Comparison of ENCODE assay signal across 7 mouse cellular contexts in genomic region chr5:66075032-66075488, GRCm38 (mm10).
DNase-seq lines count a peak whose midpoint lies in the region; ATAC-seq and TF ChIP-seq lines count a peak whose summit lies in the region.

No protein-coding gene starts in this region.

- peaks cover 4% of the 10 kb centered on the region for H3K4me1 ChIP-seq in heart, postnatal 0 days (ENCODE audit: control insufficient read depth, insufficient read depth)
- H3K4me1 ChIP-seq in liver, embryonic 13.5 days (replicated peaks), result peaks cover 52% of the 10 kb centered on the region
- peaks cover 2% of the 10 kb centered on the region for H3K4me1 ChIP-seq in forebrain, embryonic 10.5 days

- WGBS in heart, postnatal 0 days, result 77% methylated on average over 9 of the region's 9 CpGs
- 34% methylated on average over 9 of the region's 9 CpGs for WGBS in liver, embryonic 13.5 days (ENCODE audit: insufficient replicate concordance)
- WGBS in forebrain, embryonic 10.5 days, result 91% methylated on average over 9 of the region's 9 CpGs

- H3K27ac ChIP-seq in heart, postnatal 0 days (ENCODE audit: low read depth), result peak overlapping the region; percentile 32; the same call in 1 of the 2 replicates
- peak overlapping the region; percentile 51; the same call in 1 of the 2 replicates for H3K27ac ChIP-seq in liver, embryonic 13.5 days
- H3K27ac ChIP-seq in forebrain, embryonic 10.5 days, result no peak overlapping the region
- H3K27ac ChIP-seq in layer of hippocampus, adult 2 months, result no peak overlapping the region

- no peak for TF ChIP-seq EP300 in heart, postnatal 0 days (IDR thresholded peaks at IDR 0.05; ENCODE audit: low read depth)

- no peaks in the 10 kb centered on the region for H3K27me3 ChIP-seq in heart, postnatal 0 days (ENCODE audit: control insufficient read depth, insufficient read depth, low read length)
- H3K27me3 ChIP-seq in liver, embryonic 13.5 days, result no peaks in the 10 kb centered on the region
- no peaks in the 10 kb centered on the region; the same call in 1 of the 2 replicates for H3K27me3 ChIP-seq in forebrain, embryonic 10.5 days (ENCODE audit: poor library complexity, severe bottlenecking)

- TF ChIP-seq CTCF in heart, postnatal 0 days (IDR thresholded peaks at IDR 0.05; ENCODE audit: low read depth), result no peak
- TF ChIP-seq CTCF in layer of hippocampus, adult 2 months (conservative IDR thresholded peaks at IDR 0.05), result no peak

- ATAC-seq in heart, postnatal 0 days (ENCODE audit: insufficient read depth, low read depth), result peak; percentile 39; the same call in 1 of the 2 replicates
- ATAC-seq in liver, embryonic 13.5 days (ENCODE audit: low read depth), result no peak

- no peaks in the 10 kb centered on the region for H3K36me3 ChIP-seq in heart, postnatal 0 days (replicated peaks; ENCODE audit: control insufficient read depth, insufficient read depth, low read length)
- no peaks in the 10 kb centered on the region for H3K36me3 ChIP-seq in liver, embryonic 13.5 days
- no peaks in the 10 kb centered on the region for H3K36me3 ChIP-seq in forebrain, embryonic 10.5 days (replicated peaks)

- no peak overlapping the region for H3K9ac ChIP-seq in heart, postnatal 0 days (replicated peaks; ENCODE audit: low read depth, low read length)
- H3K9ac ChIP-seq in liver, embryonic 13.5 days, result no peak overlapping the region

- peak; percentile 88 for DNase-seq in T-cell, adult 2 months (ENCODE audit: low spot score)
- no peak for DNase-seq in heart, postnatal 0 days (ENCODE audit: low spot score)
- DNase-seq in liver, embryonic 13.5 days, result no peak
- peak; percentile 68 to 70 for DNase-seq in spleen, adult 18-20 months
- no peak for DNase-seq in forebrain, embryonic 10.5 days (ENCODE audit: extremely low spot score, low spot score)
- no peak for DNase-seq in right cerebral cortex, postnatal 4 days
- DNase-seq in layer of hippocampus, adult 2 months (ENCODE audit: low spot score in 2 of 2), result no peak

- H3K4me2 ChIP-seq in heart, postnatal 0 days (ENCODE audit: low read depth, low read length), result no peak overlapping the region
- H3K4me2 ChIP-seq in liver, embryonic 13.5 days, result no peak overlapping the region

- H3K4me3 ChIP-seq in heart, postnatal 0 days (ENCODE audit: low read depth, low read length), result no peak overlapping the region
- no peak overlapping the region for H3K4me3 ChIP-seq in liver, embryonic 13.5 days (replicated peaks)
- H3K4me3 ChIP-seq in forebrain, embryonic 10.5 days, result no peak overlapping the region
- H3K4me3 ChIP-seq in layer of hippocampus, adult 2 months, result no peak overlapping the region

- no peaks in the 10 kb centered on the region for H3K9me3 ChIP-seq in heart, postnatal 0 days (replicated peaks; ENCODE audit: control insufficient read depth, low read length)
- H3K9me3 ChIP-seq in liver, embryonic 13.5 days (replicated peaks), result no peaks in the 10 kb centered on the region
- no peaks in the 10 kb centered on the region for H3K9me3 ChIP-seq in forebrain, embryonic 10.5 days

Comparison
In these comparisons a context has a peak if more than half of its experiments do, and no peak if none do; other contexts are left out.
1. DNase-seq: peak in T-cell, adult 2 months (single experiment) and spleen, adult 18-20 months (2 of 2); none in heart, postnatal 0 days (single experiment), liver, embryonic 13.5 days (single experiment), forebrain, embryonic 10.5 days (single experiment), right cerebral cortex, postnatal 4 days (single experiment) and layer of hippocampus, adult 2 months (0 of 2).
2. H3K27ac ChIP-seq: peak in heart, postnatal 0 days (single experiment) and liver, embryonic 13.5 days (single experiment); none in forebrain, embryonic 10.5 days (single experiment) and layer of hippocampus, adult 2 months (single experiment).